Mouse (Mus musculus) kidney, adult 2 months (tissue): Measurements from ENCODE around the gene Tmem140.

ENCODE experiments used
- CTCF ChIP-seq: fragments of 200-500 bp; conservative IDR thresholded peaks from 2 replicates; pipeline ENCODE4 v1.5.1; 2011; ENCODE audit warnings: low read depth, mild to moderate bottlenecking, control low read depth, low read length, moderate library complexity, mixed read lengths; ENCODE audit not compliant: insufficient read depth, insufficient read length
- POLR2A ChIP-seq: fragments of 200-500 bp; IDR thresholded peaks from one replicate; pipeline ENCODE4 v1.6.1; 2011; ENCODE audit warnings: low read depth, low read length, control low read depth

DNA sequence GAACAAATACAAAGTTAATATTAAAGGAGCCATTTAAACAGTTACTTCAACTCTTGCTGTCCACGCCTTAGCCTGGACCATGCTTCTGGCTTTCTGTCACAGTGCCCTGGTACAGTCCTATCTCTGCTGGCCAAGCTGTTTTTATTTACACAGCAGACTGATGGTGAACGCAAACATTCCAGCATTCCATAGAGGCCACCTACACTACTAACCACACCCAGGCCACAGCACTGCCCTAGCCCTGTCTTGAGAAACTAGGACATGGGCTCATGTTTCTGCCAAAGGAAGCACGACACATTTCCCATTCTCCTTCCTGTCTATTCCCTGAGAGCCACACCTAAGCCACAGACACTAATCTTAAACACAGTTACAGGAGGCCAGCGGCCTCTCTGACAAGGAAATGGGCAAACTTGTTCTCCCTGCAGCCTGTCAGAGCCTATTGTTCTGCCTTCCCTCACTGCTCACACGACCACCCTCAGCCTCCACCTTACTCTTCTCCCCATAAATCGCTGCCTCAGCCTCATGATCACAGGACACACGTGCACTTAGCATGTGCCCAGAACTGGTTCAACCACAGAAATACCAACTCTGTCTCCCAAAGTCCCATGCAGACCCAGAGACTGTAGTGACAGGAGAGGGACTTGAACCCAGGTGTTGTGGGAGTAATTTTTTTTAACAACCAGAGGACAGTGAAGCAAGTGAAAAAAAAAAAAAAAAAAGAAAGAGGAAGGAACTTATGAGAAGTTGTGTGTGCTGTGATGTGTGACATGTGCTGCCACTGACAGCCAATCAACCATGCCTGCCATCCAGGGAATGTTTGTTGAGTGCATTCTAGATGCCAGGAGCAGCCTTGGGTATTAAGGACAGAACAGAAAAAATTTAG, 3.0 kb downstream of the Tmem140 start:
- no peak for TF ChIP-seq CTCF
- no peak for TF ChIP-seq POLR2A
